Mouse (Mus musculus) urinary bladder, postnatal 14 days (tissue): ENCODE measurements around the gene Rabgef1.
"Not testable (repeated sequence)": the region's sequence is repeated elsewhere in the genome, so short reads cannot be mapped to it uniquely, and the experiment has no call there.

Experiments used
- DNase-seq: peaks from one replicate; pipeline ENCODE4 v3.0.0; 2021; ENCODE audit warnings: low spot score

Gene Rabgef1

GRCm38 (mm10) chr5:130216781-130217180 lies 45.2 kb downstream of the Rabgef1 start, which contains the start of gene Tmem248:
Gene Tmem248, plus strand, starts transcription at chr5:130217081.
- DNase-seq: no peak

GRCm38 (mm10) chr5:130217406-130217805 lies 45.8 kb downstream of the Rabgef1 start:
- DNase-seq: no peak

- DNase-seq: no peak
Observed at GRCm38 (mm10) chr5:130218336-130218735, 46.7 kb downstream of the Rabgef1 start.

- no peak for DNase-seq
Observed at GRCm38 (mm10) chr5:130221316-130221715, 49.7 kb downstream of the Rabgef1 start.

- no peak for DNase-seq
Observed at GRCm38 (mm10) chr5:130221760-130222145, 50.2 kb downstream of the Rabgef1 start.

- peak; percentile 93 for DNase-seq
Observed at GRCm38 (mm10) chr5:130222146-130223004, 50.8 kb downstream of the Rabgef1 start.

GRCm38 (mm10) chr5:130226790-130227189 lies 55.2 kb downstream of the Rabgef1 start:
- no peak for DNase-seq

- DNase-seq: no peak
Observed at GRCm38 (mm10) chr5:130228120-130228519, 56.5 kb downstream of the Rabgef1 start.

GRCm38 (mm10) chr5:130236302-130236701 lies 64.7 kb downstream of the Rabgef1 start:
- no peak for DNase-seq

- no peak for DNase-seq
Observed at GRCm38 (mm10) chr5:130239236-130239635, 67.6 kb downstream of the Rabgef1 start.

GRCm38 (mm10) chr5:130239856-130240255 lies 68.3 kb downstream of the Rabgef1 start:
- no peak for DNase-seq

GRCm38 (mm10) chr5:130241426-130241825 lies 69.8 kb downstream of the Rabgef1 start:
- DNase-seq: no peak

GRCm38 (mm10) chr5:130247823-130248222 lies 76.2 kb downstream of the Rabgef1 start:
- DNase-seq: no peak

- DNase-seq: no peak
Observed at GRCm38 (mm10) chr5:130254164-130255016, 82.8 kb downstream of the Rabgef1 start.

- DNase-seq: peak; percentile 99
Observed at GRCm38 (mm10) chr5:130255017-130255720, 83.6 kb downstream of the Rabgef1 start, which contains the start of the genes Sbds and Tyw1. Gene Sbds, minus strand, starts transcription at chr5:130255530. Gene Tyw1, plus strand, starts transcription at chr5:130255619.

- not testable (repeated sequence) for DNase-seq
Observed at GRCm38 (mm10) chr5:130255799-130256525, 84.4 kb downstream of the Rabgef1 start.

- peak; percentile 95 for DNase-seq
Observed at GRCm38 (mm10) chr5:130256678-130257271, 85.2 kb downstream of the Rabgef1 start.

GRCm38 (mm10) chr5:130257303-130257702 lies 85.7 kb downstream of the Rabgef1 start:
- no peak for DNase-seq

GRCm38 (mm10) chr5:130263454-130263853 lies 91.9 kb downstream of the Rabgef1 start:
- no peak for DNase-seq
